Mouse (Mus musculus) CH12.LX (cell line): ENCODE measurements around the gene Dennd5a.

ENCODE experiments used
- BHLHE40 ChIP-seq: IDR thresholded peaks from 2 replicates; pipeline ENCODE4 v1.6.1; 2011; ENCODE audit warnings: mild to moderate bottlenecking, low read depth, low read length, improper control_type of control experiment
- CHD1 ChIP-seq: IDR thresholded peaks from 2 replicates; pipeline ENCODE4 v1.6.1; 2012; ENCODE audit warnings: low read depth, low read length, improper control_type of control experiment, inconsistent platforms
- CTCF ChIP-seq, 2 experiments: IDR thresholded peaks in 1 of 2; conservative IDR thresholded peaks in 1 of 2; 2 replicates each; pipeline ENCODE4 v1.5.1; 2011 to 2012; ENCODE audit warnings: low read depth in 2 of 2, low read length in 2 of 2, improper control_type of control experiment in 1 of 2, inconsistent platforms in 1 of 2, mild to moderate bottlenecking in 1 of 2, moderate library complexity in 1 of 2
- E2F4 ChIP-seq: IDR thresholded peaks from 2 replicates; pipeline ENCODE4 v1.6.1; 2011; ENCODE audit warnings: low read depth, low read length, improper control_type of control experiment; ENCODE audit not compliant: insufficient replicate concordance
- ELF1 ChIP-seq: IDR thresholded peaks from 2 replicates; pipeline ENCODE4 v1.6.1; 2014; ENCODE audit warnings: low read depth, mild to moderate bottlenecking, inconsistent platforms, low read length, improper control_type of control experiment
- ETS1 ChIP-seq: conservative IDR thresholded peaks from 2 replicates; pipeline ENCODE4 v1.6.1; 2012; ENCODE audit warnings: low read depth, mild to moderate bottlenecking, inconsistent platforms, low read length, improper control_type of control experiment, moderate library complexity
- MAFK ChIP-seq: IDR thresholded peaks from 2 replicates; pipeline ENCODE4 v1.6.1; 2011; ENCODE audit warnings: low read length, improper control_type of control experiment; ENCODE audit not compliant: insufficient replicate concordance
- MAX ChIP-seq: IDR thresholded peaks from 2 replicates; pipeline ENCODE4 v1.6.1; 2011; ENCODE audit warnings: low read length, improper control_type of control experiment
- MXI1 ChIP-seq: IDR thresholded peaks from 2 replicates; pipeline ENCODE4 v1.6.1; 2011; ENCODE audit warnings: mild to moderate bottlenecking, low read depth, low read length, improper control_type of control experiment
- POLR2A ChIP-seq: IDR thresholded peaks from 2 replicates; pipeline ENCODE4 v1.6.1; 2011; ENCODE audit warnings: low read depth, mild to moderate bottlenecking, improper control_type of control experiment, low read length
- ZNF384 ChIP-seq: IDR thresholded peaks from 2 replicates; pipeline ENCODE4 v1.6.1; 2012; ENCODE audit warnings: low read depth, low read length, improper control_type of control experiment, inconsistent platforms

- TF ChIP-seq ETS1 (no peak), ELF1 (no peak), POLR2A (no peak), E2F4 (no peak), MXI1 (no peak), MAX (no peak), BHLHE40 (no peak), MAFK (no peak), CHD1 (no peak), ZNF384 (no peak), CTCF (conservative IDR thresholded peaks at IDR 0.05 in 1 of 2, IDR thresholded peaks at IDR 0.05 in 1 of 2; ENCODE audit: low read depth in 2 of 2, low read length in 2 of 2) (peak in 1 of 2 experiments; percentile 23; a peak in 1 of 4 replicates)
These were observed 71.0 kb downstream of the Dennd5a start for GRCm38 (mm10) chr7:109889300-109889699.
